Comparison of ENCODE assay signal across 13 mouse cellular contexts in the genomic region with DNA sequence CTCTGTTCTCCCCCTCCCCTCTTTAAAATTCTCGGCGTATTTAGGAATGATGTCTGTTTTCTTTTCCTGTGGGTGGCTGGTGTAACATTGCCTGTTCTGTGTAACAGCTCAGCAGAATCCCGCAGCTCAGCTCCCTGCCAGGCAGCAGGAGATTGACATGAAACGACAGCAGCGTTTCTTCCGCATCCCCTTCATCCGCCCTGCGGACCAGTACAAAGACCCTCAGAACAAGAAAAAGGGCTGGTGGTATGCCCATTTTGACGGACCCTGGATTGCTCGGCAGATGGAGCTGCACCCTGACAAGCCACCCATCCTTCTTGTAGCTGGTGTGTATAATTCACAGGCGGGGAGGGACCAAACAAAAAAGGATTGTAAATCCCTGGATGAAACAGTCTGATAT.
DNase-seq lines count a peak whose midpoint lies in the region; ATAC-seq and TF ChIP-seq lines count a peak whose summit lies in the region.
"Had no signal": no experiment of that assay in that cellular context is flagged by ENCODE, and none has a peak within 500 bp of the region (broad histone marks: within the 10 kb centered on the region; RNA-seq: fewer than 3 reads in every experiment).

No protein-coding gene starts in this region.

- H3K4me3 ChIP-seq in forebrain, embryonic 14.5 days (ENCODE audit: low read depth, low read length): peak overlapping the region; percentile 8; the same call in 1 of the 2 replicates
- H3K4me3 ChIP-seq in layer of hippocampus, adult 2 months: peak overlapping the region; percentile 42
- no peak overlapping the region for H3K4me3 ChIP-seq in neural tube, embryonic 14.5 days (ENCODE audit: low read depth, low read length)
- H3K4me3 ChIP-seq: heart, embryonic 12.5 days; stomach, embryonic 15.5 days had no signal

- WGBS in forebrain, embryonic 14.5 days: 30% methylated on average over 11 of the region's 11 CpGs
- 51% methylated on average over 11 of the region's 11 CpGs for WGBS in neural tube, embryonic 14.5 days

- peak; percentile 82 for ATAC-seq in forebrain, embryonic 14.5 days
- ATAC-seq in neural tube, embryonic 14.5 days (ENCODE audit: low read depth): no peak
- no peak for ATAC-seq in erythroid progenitor cell, adult 5-6 weeks (replicated peaks; ENCODE audit: low FRiP score, poor library complexity, severe bottlenecking)
- ATAC-seq in monocyte, adult 5-6 weeks (replicated peaks; ENCODE audit: insufficient number of reproducible peaks, low FRiP score, low TSS enrichment, poor library complexity, severe bottlenecking): no peak
- ATAC-seq: intestine, postnatal 0 days had no signal

- no peaks in the 10 kb centered on the region for H3K9me3 ChIP-seq in forebrain, embryonic 14.5 days (replicated peaks; ENCODE audit: control insufficient read depth, low read length)
- no peaks in the 10 kb centered on the region for H3K9me3 ChIP-seq in neural tube, embryonic 14.5 days (ENCODE audit: control insufficient read depth, low read length)
- H3K9me3 ChIP-seq: heart, embryonic 12.5 days; stomach, embryonic 15.5 days had no signal

- no peak; the same call in 1 of the 2 replicates for TF ChIP-seq CTCF in layer of hippocampus, adult 2 months (conservative IDR thresholded peaks at IDR 0.05)

- peak overlapping the region; percentile 38 for H3K4me2 ChIP-seq in forebrain, embryonic 14.5 days (ENCODE audit: low read length)
- H3K4me2 ChIP-seq in neural tube, embryonic 14.5 days (ENCODE audit: low read depth, low read length): peak overlapping the region; percentile 0; the same call in 1 of the 2 replicates
- H3K4me2 ChIP-seq: heart, embryonic 12.5 days; stomach, embryonic 15.5 days had no signal

- H3K4me1 ChIP-seq in forebrain, embryonic 14.5 days (ENCODE audit: control insufficient read depth, insufficient read depth, low read length): no peaks in the 10 kb centered on the region
- H3K4me1 ChIP-seq in neural tube, embryonic 14.5 days (ENCODE audit: control insufficient read depth, insufficient read depth, low read length): no peaks in the 10 kb centered on the region
- H3K4me1 ChIP-seq: heart, embryonic 12.5 days; stomach, embryonic 15.5 days had no signal

- 0 out of 2 replicates have a peak overlapping the region, but pooled peaks have one; percentile 65 for H3K27ac ChIP-seq in forebrain, embryonic 14.5 days (ENCODE audit: low read depth, low read length)
- H3K27ac ChIP-seq in layer of hippocampus, adult 2 months: 0 out of 2 replicates have a peak overlapping the region, but pooled peaks have one; percentile 3
- H3K27ac ChIP-seq in neural tube, embryonic 14.5 days (ENCODE audit: low read depth, low read length): no peak overlapping the region
- H3K27ac ChIP-seq: liver, embryonic 14.5 days; macrophage; stomach, embryonic 15.5 days had no signal

- peak overlapping the region; percentile 56 for H3K9ac ChIP-seq in forebrain, embryonic 14.5 days (ENCODE audit: low read length)
- H3K9ac ChIP-seq in neural tube, embryonic 14.5 days (replicated peaks; ENCODE audit: low read depth, low read length): no peak overlapping the region
- H3K9ac ChIP-seq: heart, embryonic 12.5 days; liver, embryonic 14.5 days; stomach, embryonic 15.5 days had no signal

- H3K36me3 ChIP-seq in forebrain, embryonic 14.5 days (ENCODE audit: control insufficient read depth, insufficient read depth, low read length): no peaks in the 10 kb centered on the region
- H3K36me3 ChIP-seq in neural tube, embryonic 14.5 days (ENCODE audit: control insufficient read depth, insufficient read depth, low read length): no peaks in the 10 kb centered on the region
- H3K36me3 ChIP-seq: stomach, embryonic 15.5 days had no signal

- H3K27me3 ChIP-seq in forebrain, embryonic 14.5 days (replicated peaks; ENCODE audit: control insufficient read depth, insufficient read depth, low read length): no peaks in the 10 kb centered on the region
- no peaks in the 10 kb centered on the region for H3K27me3 ChIP-seq in neural tube, embryonic 14.5 days (ENCODE audit: control insufficient read depth, insufficient read depth, low read length)
- H3K27me3 ChIP-seq: heart, embryonic 12.5 days; stomach, embryonic 15.5 days had no signal

- DNase-seq in layer of hippocampus, adult 11-12 months (ENCODE audit: low spot score): peak; percentile 15
- DNase-seq in layer of hippocampus, adult 9-10 months (ENCODE audit: low spot score): no peak
- peak; percentile 39 for DNase-seq in forebrain, embryonic 14.5 days (ENCODE audit: low spot score)
- DNase-seq in layer of hippocampus, adult 2 months (ENCODE audit: low spot score in 2 of 2): no peak
- DNase-seq in thymus, postnatal 0 days (ENCODE audit: low spot score): no peak

Comparison
In these comparisons a context has a peak if more than half of its experiments do, and no peak if none do; other contexts are left out.
1. DNase-seq: peak in layer of hippocampus, adult 11-12 months (single experiment) and forebrain, embryonic 14.5 days (single experiment); none in layer of hippocampus, adult 9-10 months (single experiment), layer of hippocampus, adult 2 months (0 of 2) and thymus, postnatal 0 days (single experiment).